Mouse (Mus musculus) cerebellum, adult 2 months (tissue): Measurements from ENCODE around the gene Rbm17. TPM values are rescaled to one million over a fixed set of nuclear protein-coding genes. Genes with fewer than 3 reads are reported as not detected.
A peak's percentile ranks its signal among the peaks of the same experiment; 100 is the strongest.
"Not testable (repeated sequence)": the region's sequence is repeated elsewhere in the genome, so short reads cannot be mapped to it uniquely, and the experiment has no call there.

Experiments used
- DNase-seq, 2 experiments: peaks; one replicate each; pipeline ENCODE4 v3.0.0; 2021
- H3K27ac ChIP-seq: fragments of 200-500 bp; 2 replicates; pipeline ENCODE4 v1.5.1; 2012; ENCODE audit warnings: low read length, control low read depth, inconsistent platforms; ENCODE audit not compliant: insufficient read depth
- H3K27me3 ChIP-seq: fragments of 200-500 bp; 2 replicates; pipeline ENCODE4 v1.6.1; 2012; ENCODE audit warnings: inconsistent platforms, mild to moderate bottlenecking, low read length, moderate library complexity; ENCODE audit not compliant: control insufficient read depth, insufficient read depth
- H3K4me1 ChIP-seq: fragments of 200-500 bp; 2 replicates; pipeline ENCODE4 v1.6.1; 2011; ENCODE audit warnings: low read length; ENCODE audit not compliant: control insufficient read depth, insufficient read depth
- H3K4me3 ChIP-seq: fragments of 200-500 bp; replicated peaks from 2 replicates; pipeline ENCODE3; 2011; ENCODE audit warnings: mild to moderate bottlenecking, low read depth, low read length, control low read depth; ENCODE audit not compliant: insufficient read depth
- CTCF ChIP-seq: fragments of 200-500 bp; IDR thresholded peaks from 2 replicates; pipeline ENCODE4 v1.5.1; 2011; ENCODE audit warnings: low read depth, mild to moderate bottlenecking, control low read depth, low read length, moderate library complexity, borderline replicate concordance; ENCODE audit not compliant: insufficient read depth
- POLR2A ChIP-seq: fragments of 200-500 bp; IDR thresholded peaks from 2 replicates; pipeline ENCODE4 v1.6.1; 2011; ENCODE audit warnings: low read length, control low read depth, borderline replicate concordance; ENCODE audit not compliant: insufficient read depth
- WGBS: fragments of 180-500 bp; shearing (Covaris S2); methylation state at CpG from one replicate; pipeline ENCODE4 v1.1.7; 2018; 5-methylcytosine and 5-hydroxymethylcytosine counted together
- polyA plus RNA-seq: library from polyadenylated mRNA; depleted of rRNA; stranded (reverse); fragments of >200 nt; gene quantifications from 2 replicates; pipeline ENCODE4 v1.2.3, GENCODE M21; 2012

Rbm17 gene
- polyA plus RNA-seq, 1 experiment = 136 TPM

- WGBS = 93% methylated on average over 10 of the region's 10 CpGs
- Histone ChIP-seq H3K4me3 (no peak overlapping the region), H3K27me3 (no peaks in the 10 kb centered on the region), H3K27ac (no peak overlapping the region), H3K4me1 (no peaks in the 10 kb centered on the region)
- TF ChIP-seq CTCF (no peak), POLR2A (no peak)
- DNase-seq = no peak
These were observed 55.4 kb downstream of the Rbm17 start for GRCm38 (mm10) chr2:11548508-11548907.

GRCm38 (mm10) chr2:11547609-11548008, 56.3 kb downstream of the Rbm17 start:
- DNase-seq = no peak
- H3K4me3 ChIP-seq = no peak overlapping the region
- WGBS = 65% methylated on average over 2 of the region's 2 CpGs
- no peak overlapping the region for H3K27ac ChIP-seq
- H3K4me1 ChIP-seq = no peaks in the 10 kb centered on the region
- H3K27me3 ChIP-seq = no peaks in the 10 kb centered on the region
- TF ChIP-seq CTCF (peak; percentile 17; the same call in 1 of the 2 replicates), POLR2A (no peak)

GRCm38 (mm10) chr2:11546091-11546490, 57.9 kb downstream of the Rbm17 start:
- H3K4me3 ChIP-seq = no peak overlapping the region
- 88% methylated on average over 8 of the region's 8 CpGs for whole genome bisulfite sequencing
- H3K27me3 ChIP-seq = no peaks in the 10 kb centered on the region
- no peak for TF ChIP-seq CTCF
- TF ChIP-seq POLR2A = no peak
- no peaks in the 10 kb centered on the region for H3K4me1 ChIP-seq
- no peak for DNase-seq
- no peak overlapping the region for H3K27ac ChIP-seq

GRCm38 (mm10) chr2:11545380-11545779, 58.6 kb downstream of the Rbm17 start:
- DNase-seq = no peak
- Histone ChIP-seq H3K27ac (no peak overlapping the region), H3K27me3 (no peaks in the 10 kb centered on the region), H3K4me1 (no peaks in the 10 kb centered on the region), H3K4me3 (no peak overlapping the region)
- 32% methylated on average over 1 of the region's 1 CpGs for WGBS
- TF ChIP-seq POLR2A (no peak), CTCF (no peak)

- no peak for DNase-seq
- no peak for TF ChIP-seq POLR2A
- TF ChIP-seq CTCF = no peak
- WGBS = 67% methylated on average over 5 of the region's 5 CpGs
- no peak overlapping the region for H3K4me3 ChIP-seq
- no peak overlapping the region for H3K27ac ChIP-seq
- no peaks in the 10 kb centered on the region for H3K27me3 ChIP-seq
- no peaks in the 10 kb centered on the region for H3K4me1 ChIP-seq
These were observed 59.6 kb downstream of the Rbm17 start for GRCm38 (mm10) chr2:11544342-11544741.

- Histone ChIP-seq H3K27ac (no peak overlapping the region), H3K27me3 (no peaks in the 10 kb centered on the region), H3K4me3 (no peak overlapping the region), H3K4me1 (no peaks in the 10 kb centered on the region)
- 75% methylated on average over 7 of the region's 7 CpGs for WGBS
- TF ChIP-seq POLR2A = no peak
- TF ChIP-seq CTCF = no peak
- no peak for DNase-seq
These were observed 60.8 kb downstream of the Rbm17 start for GRCm38 (mm10) chr2:11543158-11543557.

GRCm38 (mm10) chr2:11542640-11543039, 61.3 kb downstream of the Rbm17 start:
- TF ChIP-seq CTCF = peak; percentile 75
- no peak for TF ChIP-seq POLR2A
- DNase-seq = peak; percentile 62 to 67
- Histone ChIP-seq H3K27ac (no peak overlapping the region), H3K4me1 (no peaks in the 10 kb centered on the region), H3K27me3 (no peaks in the 10 kb centered on the region), H3K4me3 (no peak overlapping the region)
- WGBS = 87% methylated on average over 1 of the region's 1 CpGs

- TF ChIP-seq CTCF = no peak
- TF ChIP-seq POLR2A = no peak
- Histone ChIP-seq H3K27me3 (no peaks in the 10 kb centered on the region), H3K4me3 (no peak overlapping the region), H3K4me1 (no peaks in the 10 kb centered on the region), H3K27ac (no peak overlapping the region)
- WGBS = 98% methylated on average over 1 of the region's 1 CpGs
- DNase-seq = no peak
These were observed 61.8 kb downstream of the Rbm17 start for GRCm38 (mm10) chr2:11542121-11542520.

- 73% methylated on average over 1 of the region's 1 CpGs for WGBS
- DNase-seq, H3K27ac ChIP-seq: not testable (repeated sequence)
These were observed 62.4 kb downstream of the Rbm17 start for GRCm38 (mm10) chr2:11541528-11541927.

More at GRCm38 (mm10) chr2:11541528-11541927, 62.4 kb downstream of the Rbm17 start:
- H3K27me3 ChIP-seq, H3K4me3 ChIP-seq, H3K4me1 ChIP-seq: not testable (repeated sequence)
